Mouse (Mus musculus) bone marrow, adult 2 months (tissue): ENCODE measurements at regions not wholly inside any gene's neighbourhood (a gene's known extent, or its start where the extent isn't known, plus 50 kb on each side); places are given as distances from the start of the nearest gene placed in this dataset.

Experiments used
- CTCF ChIP-seq: fragments of 200-500 bp; IDR thresholded peaks from 2 replicates; pipeline ENCODE4 v1.5.1; 2011; ENCODE audit warnings: low read length, control low read depth; ENCODE audit not compliant: control insufficient read depth, insufficient read depth
- POLR2A ChIP-seq: fragments of 200-500 bp; IDR thresholded peaks from 2 replicates; pipeline ENCODE4 v1.6.1; 2011; ENCODE audit warnings: low read depth, mild to moderate bottlenecking, control low read depth, low read length, borderline replicate concordance; ENCODE audit not compliant: control insufficient read depth

DNA sequence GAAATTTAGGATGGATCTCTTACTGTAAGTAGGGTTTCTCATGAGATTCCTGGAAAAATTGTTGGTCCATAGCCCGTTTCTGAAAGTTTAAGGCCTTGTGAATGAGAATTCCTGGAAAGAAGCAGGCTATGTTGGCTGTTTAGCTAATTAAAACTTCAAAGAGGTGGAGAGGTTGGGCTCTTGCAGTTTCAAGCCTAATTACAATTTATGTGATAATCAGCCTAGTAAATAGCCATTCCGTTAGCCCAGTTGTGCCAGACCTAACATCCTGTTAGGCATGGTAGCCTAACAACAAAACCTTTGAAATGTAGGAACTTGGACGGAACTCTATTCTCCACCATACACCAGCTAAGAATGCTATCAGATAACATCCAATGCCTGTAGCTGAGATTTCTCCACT lies 235.0 kb downstream of the Fam43a start:
- TF ChIP-seq CTCF (no peak), POLR2A (no peak)
